Mouse (Mus musculus) layer of hippocampus, postnatal 14 days (tissue): ENCODE results near the gene Afmid. TPM values are rescaled to one million over a fixed set of nuclear protein-coding genes. Genes with fewer than 3 reads are reported as not detected.
A peak's percentile ranks its signal among the peaks of the same experiment; 100 is the strongest.

Experiments used
- DNase-seq, 2 experiments: peaks; one replicate each; pipeline ENCODE4 v3.0.0; 2021 to 2022; ENCODE audit warnings: low spot score in 2 of 2, mixed read lengths in 1 of 2
- total RNA-seq, 2 experiments: library from RNA; stranded (reverse); gene quantifications; 2 replicates each; pipeline ENCODE4 v1.2.3; 2021

Gene Afmid
- total RNA-seq, 2 experiments from 2014 or later: 4.2 to 4.5 TPM

DNA sequence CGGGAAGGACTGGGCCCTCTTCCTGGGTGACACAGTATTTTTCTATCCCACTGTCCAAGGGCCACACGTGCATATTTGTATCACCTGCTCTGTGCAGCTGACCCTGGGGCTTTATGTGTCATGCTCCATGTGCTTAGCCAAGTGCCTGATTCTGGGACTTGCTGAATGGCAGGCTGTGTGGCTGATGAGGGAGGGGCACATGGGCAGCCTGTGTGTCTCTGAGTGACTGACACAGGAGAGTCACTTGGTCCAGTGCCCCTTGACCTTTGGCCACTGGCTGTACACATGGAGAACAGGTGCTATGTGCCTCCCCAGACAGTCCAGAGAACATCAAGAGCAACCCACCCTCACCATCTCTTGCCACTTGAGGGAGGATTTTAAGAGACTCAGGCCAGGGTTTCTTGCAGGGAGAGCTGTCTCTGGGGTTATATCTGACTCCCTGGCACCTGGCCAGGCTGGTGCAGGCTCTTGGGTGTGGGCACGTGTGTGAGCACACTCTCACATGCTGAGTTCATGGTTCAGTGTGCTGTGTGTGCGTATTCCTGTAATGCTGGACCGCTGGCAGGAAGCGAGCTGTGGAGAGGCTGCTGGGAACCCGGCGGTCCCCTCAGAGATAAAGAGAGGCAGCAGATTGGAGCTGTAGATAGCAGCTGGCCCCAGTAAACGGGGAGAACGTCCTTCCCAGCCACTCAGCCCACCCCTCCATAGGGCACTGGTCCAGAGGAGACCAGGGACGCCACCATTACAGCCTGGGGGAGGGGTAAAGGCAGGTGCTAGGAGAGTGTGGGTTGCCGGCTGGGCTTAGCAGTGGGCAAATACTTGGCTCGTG, 52.4 kb downstream of the Afmid start:
- DNase-seq: peak; percentile 52 to 61

DNA sequence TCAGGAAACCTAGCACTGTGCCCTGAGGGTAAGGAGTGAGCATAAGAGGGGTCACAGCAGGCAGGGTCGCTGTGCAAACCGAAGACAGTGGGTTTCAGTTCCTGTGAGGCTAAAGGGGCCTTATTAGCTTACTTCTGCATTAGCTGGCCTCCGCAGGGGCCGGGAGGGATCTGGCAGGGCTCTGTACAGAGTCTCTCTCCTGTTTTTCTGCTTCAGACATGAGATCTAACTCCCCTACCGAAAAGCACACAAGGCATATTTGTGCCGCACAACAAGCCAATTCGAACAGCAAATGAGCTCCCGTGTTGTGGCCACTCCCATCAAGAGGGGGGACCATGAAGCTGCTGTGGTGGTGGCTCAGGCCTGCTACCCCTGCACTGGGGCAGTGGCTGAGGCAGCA, 53.2 kb downstream of the Afmid start:
- DNase-seq: no peak

DNA sequence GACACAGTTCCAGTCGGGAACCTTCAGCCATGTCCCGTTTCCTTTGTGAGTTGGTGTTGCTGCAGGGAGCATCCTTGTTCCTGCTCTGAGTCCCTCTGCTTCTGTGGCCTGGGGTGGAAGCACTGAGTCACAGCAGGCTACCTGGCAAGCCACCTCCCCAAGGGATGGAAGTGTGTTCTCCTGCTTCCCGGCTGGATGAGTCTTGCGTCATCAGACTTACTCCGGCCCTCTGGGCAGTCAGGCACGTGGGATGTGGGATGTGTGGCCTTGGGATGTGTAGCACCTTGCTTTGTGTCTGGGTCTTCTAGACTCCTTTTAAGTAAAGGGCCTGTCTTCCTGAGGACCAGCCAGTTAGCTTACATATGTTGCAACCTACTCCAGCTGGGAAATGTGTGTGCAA, 54.0 kb downstream of the Afmid start:
- DNase-seq: no peak

DNA sequence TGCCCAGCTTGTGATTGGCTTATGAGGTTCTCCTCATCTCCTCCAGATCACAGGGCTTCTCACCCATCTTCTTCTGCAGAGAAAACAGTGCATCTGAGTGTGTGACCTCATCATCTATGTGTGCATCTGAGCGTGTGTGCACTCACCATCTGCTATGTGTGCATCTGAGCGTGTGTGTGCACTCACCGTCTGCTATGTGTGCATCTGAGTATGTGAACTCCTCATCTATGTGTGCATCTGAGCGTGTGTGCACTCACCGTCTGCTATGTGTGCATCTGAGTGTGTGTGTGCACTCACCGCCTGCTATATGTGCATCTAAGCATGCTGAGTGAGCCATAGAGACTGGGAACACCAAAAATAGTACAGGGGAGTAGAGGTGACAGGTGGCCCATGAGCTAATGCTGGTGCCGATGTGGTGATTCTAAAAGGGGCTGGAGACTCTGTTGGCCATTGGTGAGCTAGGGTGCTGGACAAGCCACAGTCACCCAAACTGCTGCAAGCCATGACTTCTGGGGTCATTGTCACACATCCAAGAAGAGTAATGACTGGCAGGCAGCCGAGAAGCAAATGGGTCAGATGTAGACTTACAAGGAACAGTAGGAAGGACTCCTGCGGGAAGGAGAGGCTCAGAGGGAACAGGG, 54.7 kb downstream of the Afmid start:
- DNase-seq: no peak

DNA sequence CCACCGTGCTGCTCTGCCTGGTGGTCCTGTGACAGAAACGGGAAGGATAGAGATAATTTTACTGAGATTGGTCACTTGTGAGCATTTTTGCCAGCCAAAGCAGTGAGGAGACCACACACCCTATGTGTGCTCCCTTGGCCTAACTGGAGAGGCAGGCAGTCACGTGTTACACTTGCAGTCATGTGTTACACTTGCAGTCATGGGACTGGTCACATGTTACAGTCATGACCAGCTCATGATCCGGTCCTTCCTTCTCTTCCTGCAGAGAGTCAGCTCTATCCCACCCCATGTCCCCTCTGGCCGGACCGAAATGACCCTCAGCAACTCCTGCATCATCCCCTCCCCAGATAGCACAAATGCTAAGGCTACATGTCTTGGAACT, 55.2 kb downstream of the Afmid start:
- no peak for DNase-seq

DNA sequence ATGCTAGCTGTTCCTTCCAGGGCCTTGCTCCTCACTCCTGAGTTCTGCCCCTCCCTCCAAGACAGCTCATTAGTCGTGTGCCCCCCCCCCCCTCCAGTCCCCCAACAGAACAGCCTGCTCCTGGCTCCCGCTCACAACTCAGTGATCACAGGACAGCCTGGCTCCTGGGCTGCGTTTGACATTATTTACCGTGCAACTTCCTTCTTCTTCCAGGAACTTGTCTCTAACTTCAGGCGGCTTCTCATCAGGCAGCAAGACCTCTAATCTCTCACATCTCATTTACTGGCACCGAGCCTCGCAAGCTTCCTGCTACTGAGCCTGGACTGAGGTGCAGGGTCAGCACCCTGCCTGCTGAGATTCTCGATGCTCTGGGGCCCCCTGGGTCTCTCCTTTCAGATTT, 56.1 kb downstream of the Afmid start:
- no peak for DNase-seq

DNA sequence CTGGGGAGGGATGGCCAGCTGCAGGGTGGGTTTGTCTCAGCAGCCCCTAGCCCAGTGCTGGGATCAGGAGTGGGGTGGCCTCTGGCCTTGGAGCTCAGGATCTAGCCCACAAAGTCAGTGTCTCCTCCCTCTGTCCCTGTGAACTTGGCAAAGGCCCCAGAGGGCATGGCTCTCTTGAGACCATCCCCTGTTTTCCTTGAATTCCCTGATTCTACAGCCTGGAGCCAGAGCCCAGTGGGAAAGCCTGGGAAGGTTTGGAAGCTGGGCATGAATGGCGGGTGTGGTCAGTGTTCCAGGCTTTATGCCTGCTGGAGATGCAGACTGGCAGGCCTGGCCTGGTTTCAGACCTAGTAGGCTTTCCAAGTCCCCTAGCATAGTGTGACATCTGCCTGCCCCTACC, 56.5 kb downstream of the Afmid start:
- no peak for DNase-seq

DNA sequence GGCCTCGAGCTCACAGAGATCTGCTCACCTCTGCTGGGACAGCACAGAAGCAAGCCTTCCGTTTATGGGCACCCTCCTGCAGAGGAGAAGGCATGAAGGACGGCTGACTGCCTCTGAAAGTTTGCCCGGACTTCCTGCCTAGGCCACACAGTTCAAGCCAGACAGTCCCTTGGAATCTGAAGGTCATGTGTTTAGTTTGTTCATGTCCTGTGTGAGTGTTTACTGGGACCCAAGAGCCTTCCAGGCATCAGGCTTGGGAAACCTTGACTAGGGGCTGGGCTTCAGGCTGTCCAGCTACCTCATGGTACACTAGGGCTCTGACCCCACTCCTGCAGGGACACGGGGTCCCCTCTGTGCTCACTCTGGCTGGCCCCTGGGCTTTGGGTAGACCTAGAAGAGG, 60.3 kb downstream of the Afmid start:
- no peak for DNase-seq

DNA sequence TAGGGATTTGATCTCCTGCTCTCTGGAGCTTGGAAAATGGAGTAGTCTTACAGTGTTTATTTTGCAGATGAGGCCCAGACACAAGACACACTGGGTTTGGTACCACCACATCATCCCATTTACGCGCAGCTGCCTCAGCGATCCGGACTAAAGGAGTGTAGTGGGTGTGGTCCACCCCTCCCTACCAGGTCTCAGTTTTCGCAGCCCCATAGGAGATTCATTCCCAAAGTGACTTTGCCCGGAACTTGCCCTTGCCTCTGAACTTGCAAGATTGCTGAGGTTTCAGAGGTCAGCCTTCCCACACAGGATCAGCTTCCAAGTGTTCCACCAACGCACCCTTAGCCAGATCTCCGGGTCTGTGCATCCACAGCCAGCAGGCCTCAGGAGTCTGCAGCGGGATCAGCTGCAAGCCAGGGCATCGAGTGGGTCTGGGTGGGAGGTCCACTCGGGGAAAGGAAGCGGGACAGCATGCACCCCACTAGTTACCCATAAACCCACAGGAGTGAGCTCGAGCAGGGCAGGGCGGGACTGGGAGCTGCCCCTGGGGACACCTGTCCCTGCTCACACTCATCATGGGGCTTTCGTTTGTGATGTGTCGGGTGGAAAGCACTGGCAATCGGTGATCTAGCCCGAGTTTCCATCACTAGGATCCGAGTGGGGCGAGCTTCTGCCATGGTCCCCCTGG, 62.6 kb downstream of the Afmid start:
- DNase-seq: no peak

DNA sequence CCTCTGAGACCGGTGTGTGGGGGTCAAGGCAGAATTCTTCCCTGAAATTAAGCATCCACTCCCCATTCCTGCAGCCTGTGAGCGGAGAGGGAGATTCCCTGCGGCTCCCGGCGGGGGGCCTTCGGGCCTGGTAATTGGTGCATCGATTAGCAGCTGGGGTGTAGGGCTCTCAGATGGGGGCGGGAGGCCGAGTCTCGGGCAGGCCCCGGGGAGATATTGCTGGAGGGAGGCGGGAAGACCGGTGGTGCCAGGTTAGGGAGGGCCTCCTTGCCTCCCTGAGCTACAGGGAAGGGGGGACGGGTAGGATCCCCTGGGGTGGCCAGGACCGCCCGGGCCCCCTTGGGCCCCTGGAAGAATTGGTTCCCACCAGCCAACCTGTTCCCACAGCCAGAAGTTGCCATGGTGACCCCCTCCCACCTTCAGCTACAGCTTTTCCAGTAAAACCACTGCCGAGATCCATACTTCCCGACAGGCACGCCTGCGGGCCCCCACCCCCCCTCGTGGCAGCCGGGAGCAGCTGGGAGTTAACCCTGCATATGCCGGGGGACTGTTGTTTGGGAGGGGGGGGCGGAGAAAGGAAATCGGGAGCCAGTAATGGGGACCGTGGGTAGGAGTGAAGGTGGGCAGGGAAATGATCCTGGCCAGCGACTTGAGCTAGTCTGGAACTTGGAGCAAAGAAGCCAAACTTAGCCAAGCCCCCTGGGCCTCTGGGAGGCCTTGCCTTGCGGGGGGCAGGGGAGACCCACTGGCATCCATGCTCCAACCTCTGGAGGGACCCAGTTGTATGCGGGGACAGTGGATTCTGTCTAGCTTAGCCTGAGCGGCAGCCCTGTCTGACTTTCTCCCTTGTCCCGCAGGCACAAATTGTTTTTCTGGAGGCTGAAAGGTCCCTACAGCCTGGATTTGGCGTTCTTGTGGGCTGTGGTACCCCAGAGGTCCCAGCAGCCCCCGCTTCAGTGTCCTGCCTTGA, 63.4 kb downstream of the Afmid start:
- no peak for DNase-seq

Other genes with a start within 250 kb of the Afmid start
- 10 to 100 TPM; 61.8 to 67.9 TPM for gene Tnrc6c, start 171.6 kb upstream of the Afmid start, total RNA-seq
- 1 to 10 TPM in 1 of 2 experiments, under 1 TPM in 1; 0.88 to 1.6 TPM for gene Tmc8, start 43.8 kb upstream of the Afmid start, total RNA-seq
- 1 to 10 TPM; 4.9 to 6.3 TPM for gene Tmc6, start 43.7 kb upstream of the Afmid start, total RNA-seq
- under 1 TPM in 1 of 2 experiments, not detected in 1; 0.51 TPM for gene 6030468B19Rik, start 28.3 kb upstream of the Afmid start, total RNA-seq
- gene Gm20708, start 16.3 kb upstream of the Afmid start, total RNA-seq: 1 to 10 TPM; 2.8 to 3.2 TPM
- gene Syngr2, start 16.3 kb upstream of the Afmid start, total RNA-seq: 10 to 100 TPM; 15.2 to 15.4 TPM
- 1 to 10 TPM; 1.6 to 3.3 TPM for gene Tk1, start 168 bp downstream of the Afmid start, total RNA-seq
- gene Birc5, start 23.3 kb downstream of the Afmid start, total RNA-seq: 1 to 10 TPM; 2.1 to 3.4 TPM
- gene Tmem235, start 34.8 kb downstream of the Afmid start, total RNA-seq: not detected
- 1 to 10 TPM; 3.1 to 3.5 TPM for gene Tha1, start 47.6 kb downstream of the Afmid start, total RNA-seq
- gene Socs3, start 144.1 kb downstream of the Afmid start, total RNA-seq: 1 to 10 TPM; 2.1 to 3.2 TPM
- 10 to 100 TPM; 65.4 to 66.9 TPM for gene Pgs1, start 160.4 kb downstream of the Afmid start, total RNA-seq